Mouse (Mus musculus) liver, embryonic 15.5 days (tissue): Measurements from ENCODE around the gene 6720489N17Rik. TPM values are rescaled to one million over a fixed set of nuclear protein-coding genes. Genes with fewer than 3 reads are reported as not detected.
"Not testable (repeated sequence)": the region's sequence is repeated elsewhere in the genome, so short reads cannot be mapped to it uniquely, and the experiment has no call there.

Source experiments
- ATAC-seq: fragments of 200-750 bp; cut with Nextera tagmentation; 2 replicates; pipeline ENCODE4 v1.8.0; 2017; ENCODE audit warnings: moderate number of reproducible peaks, mild to moderate bottlenecking, moderate library complexity; ENCODE audit not compliant: insufficient read depth
- H3K27ac ChIP-seq: fragments of 300-500 bp; sonication (generic); replicated peaks from 2 replicates; pipeline ENCODE4 v1.5.1; 2015; ENCODE audit warnings: mild to moderate bottlenecking, inconsistent platforms
- H3K27me3 ChIP-seq: fragments of 300-500 bp; sonication (generic); 2 replicates; pipeline ENCODE4 v1.6.1; 2015; ENCODE audit warnings: mild to moderate bottlenecking, inconsistent platforms
- H3K36me3 ChIP-seq: fragments of 300-500 bp; sonication (generic); replicated peaks from 2 replicates; pipeline ENCODE4 v1.6.1; 2015; ENCODE audit warnings: moderate library complexity, mild to moderate bottlenecking, inconsistent platforms
- H3K4me1 ChIP-seq: fragments of 300-500 bp; sonication (generic); replicated peaks from 2 replicates; pipeline ENCODE4 v1.6.1; 2015; ENCODE audit warnings: inconsistent platforms
- H3K4me2 ChIP-seq: fragments of 300-500 bp; sonication (generic); 2 replicates; pipeline ENCODE4 v1.6.1; 2015; ENCODE audit warnings: moderate library complexity, mild to moderate bottlenecking, inconsistent platforms
- H3K4me3 ChIP-seq: fragments of 300-500 bp; sonication (generic); replicated peaks from 2 replicates; pipeline ENCODE4 v1.5.1; 2015; ENCODE audit warnings: mild to moderate bottlenecking, inconsistent platforms
- H3K9ac ChIP-seq: fragments of 300-500 bp; sonication (generic); 2 replicates; pipeline ENCODE4 v1.6.1; 2015; ENCODE audit warnings: moderate library complexity, mild to moderate bottlenecking, inconsistent platforms
- H3K9me3 ChIP-seq: fragments of 300-500 bp; sonication (generic); replicated peaks from 2 replicates; pipeline ENCODE4 v1.6.1; 2016; ENCODE audit warnings: inconsistent platforms
- WGBS: fragments of 180-500 bp; shearing (Covaris S2); methylation state at CpG from one replicate; pipeline ENCODE4 v1.1.7; 2015; ENCODE audit warnings: mixed read lengths; ENCODE audit not compliant: insufficient replicate concordance; 5-methylcytosine and 5-hydroxymethylcytosine counted together
- polyA plus RNA-seq: library from polyadenylated mRNA; unstranded; fragments of >200 nt; fragmentation: Nextera tagmentation; extraction: Ambion mirVana; gene quantifications from 2 replicates; pipeline ENCODE4 v1.2.1, GENCODE M21; 2015

6720489N17Rik gene
- 1.7 and 2.2 TPM in 2 replicates for polyA plus RNA-seq

- peak; percentile 100 for ATAC-seq
- Histone ChIP-seq H3K4me3 (peak within 1 kb of the TSS; percentile 59), H3K9ac (peak within 1 kb of the TSS; percentile 45), H3K4me2 (peak within 1 kb of the TSS; percentile 73)
- under 1% methylated on average over 15 of the region's 15 CpGs for WGBS
- H3K27me3 ChIP-seq, H3K27ac ChIP-seq, H3K9me3 ChIP-seq, H3K4me1 ChIP-seq, H3K36me3 ChIP-seq: not testable (repeated sequence)
Measured at GRCm38 (mm10) chr13:62623577-62624276, at the start of gene 6720489N17Rik. TSS of gene 6720489N17Rik (minus strand) at chr13:62624182.

GRCm38 (mm10) chr13:62653369-62653743 is 29.4 kb upstream of the 6720489N17Rik start:
- Histone ChIP-seq H3K9me3 (no peaks in the 10 kb centered on the region), H3K9ac (no peak overlapping the region), H3K4me1 (no peaks in the 10 kb centered on the region), H3K27me3 (no peaks in the 10 kb centered on the region), H3K4me2 (peak overlapping the region; percentile 70), H3K4me3 (peak overlapping the region; percentile 57), H3K27ac (no peak overlapping the region), H3K36me3 (no peaks in the 10 kb centered on the region)
- 16% methylated on average over 8 of the region's 8 CpGs for WGBS
- ATAC-seq = peak; percentile 61; the same call in 1 of the 2 replicates

GRCm38 (mm10) chr13:62652681-62653368 is 28.8 kb upstream of the 6720489N17Rik start:
- ATAC-seq = peak; percentile 86
- not testable (repeated sequence) for H3K9ac ChIP-seq

GRCm38 (mm10) chr13:62627071-62627470 is 3.1 kb upstream of the 6720489N17Rik start:
- not testable (repeated sequence) for H3K27ac ChIP-seq, H3K36me3 ChIP-seq, H3K9me3 ChIP-seq, H3K9ac ChIP-seq, H3K4me3 ChIP-seq, ATAC-seq, H3K4me1 ChIP-seq, H3K4me2 ChIP-seq, H3K27me3 ChIP-seq
- WGBS = 32% methylated on average over 1 of the region's 1 CpGs

More at GRCm38 (mm10) chr13:62652681-62653368, 28.8 kb upstream of the 6720489N17Rik start:
- H3K4me2 ChIP-seq = peak overlapping the region; percentile 70
- not testable (repeated sequence) for H3K9me3 ChIP-seq, H3K27me3 ChIP-seq, H3K27ac ChIP-seq, H3K36me3 ChIP-seq, H3K4me1 ChIP-seq
- under 1% methylated on average over 16 of the region's 16 CpGs for WGBS
- H3K4me3 ChIP-seq = peak overlapping the region; percentile 57

- peak overlapping the region; percentile 59 for H3K4me3 ChIP-seq
- ATAC-seq = peak; percentile 74
- not testable (repeated sequence) for H3K4me1 ChIP-seq, H3K36me3 ChIP-seq, H3K27ac ChIP-seq, H3K27me3 ChIP-seq, H3K9ac ChIP-seq, H3K9me3 ChIP-seq
- 6% methylated on average over 7 of the region's 7 CpGs for WGBS
- peak overlapping the region; percentile 73 for H3K4me2 ChIP-seq
Measured at GRCm38 (mm10) chr13:62624277-62624665, 289 bp upstream of the 6720489N17Rik start.

- not testable (repeated sequence) for H3K9me3 ChIP-seq
- 70% methylated on average over 4 of the region's 4 CpGs for WGBS
Measured at GRCm38 (mm10) chr13:62617449-62617848, 6.5 kb downstream of the 6720489N17Rik start.

GRCm38 (mm10) chr13:62571099-62571498 is 52.9 kb downstream of the 6720489N17Rik start, which contains the start of gene Zfp934:
TSS of gene Zfp934 (minus strand) at chr13:62571199.
- WGBS = 66% methylated on average over 5 of the region's 6 CpGs

More at GRCm38 (mm10) chr13:62617449-62617848, 6.5 kb downstream of the 6720489N17Rik start:
- H3K27ac ChIP-seq, H3K9ac ChIP-seq, H3K4me1 ChIP-seq, H3K36me3 ChIP-seq, H3K4me3 ChIP-seq, ATAC-seq, H3K27me3 ChIP-seq, H3K4me2 ChIP-seq: not testable (repeated sequence)

GRCm38 (mm10) chr13:62561696-62562095 is 62.3 kb downstream of the 6720489N17Rik start:
- WGBS = 0% methylated on average over 1 of the region's 1 CpGs
- not testable (repeated sequence) for H3K4me1 ChIP-seq

More at GRCm38 (mm10) chr13:62571099-62571498, 52.9 kb downstream of the 6720489N17Rik start, which contains the start of gene Zfp934:
- not testable (repeated sequence) for H3K4me1 ChIP-seq, ATAC-seq, H3K4me3 ChIP-seq, H3K4me2 ChIP-seq, H3K36me3 ChIP-seq, H3K27me3 ChIP-seq, H3K27ac ChIP-seq, H3K9me3 ChIP-seq, H3K9ac ChIP-seq

GRCm38 (mm10) chr13:62558189-62559110 is 65.5 kb downstream of the 6720489N17Rik start, which contains the start of gene Zfp935:
TSS of gene Zfp935 (minus strand) at chr13:62558511.
- WGBS = 3% methylated on average over 27 of the region's 27 CpGs
- H3K4me3 ChIP-seq = peak within 1 kb of the TSS; percentile 63
- ATAC-seq = peak; percentile 60
- not testable (repeated sequence) for H3K27ac ChIP-seq, H3K4me1 ChIP-seq, H3K27me3 ChIP-seq, H3K9me3 ChIP-seq
- peak within 1 kb of the TSS; percentile 62 for H3K4me2 ChIP-seq
- H3K9ac ChIP-seq = peak within 1 kb of the TSS; percentile 59
- H3K36me3 ChIP-seq = peaks cover 16% of the 10 kb centered on the region

More at GRCm38 (mm10) chr13:62561696-62562095, 62.3 kb downstream of the 6720489N17Rik start:
- H3K4me2 ChIP-seq, H3K27ac ChIP-seq, H3K9ac ChIP-seq, H3K36me3 ChIP-seq, H3K4me3 ChIP-seq, H3K27me3 ChIP-seq, ATAC-seq, H3K9me3 ChIP-seq: not testable (repeated sequence)
